Comparison of ENCODE assay signal across 8 mouse cellular contexts in genomic region chr5:96917596-96918258, GRCm38 (mm10).
DNase-seq lines count a peak whose midpoint lies in the region; ATAC-seq lines count a peak whose summit lies in the region.

No protein-coding gene starts in this region.

- no peaks in the 10 kb centered on the region for H3K27me3 ChIP-seq in forebrain, embryonic 16.5 days (replicated peaks; ENCODE audit: control insufficient read depth, insufficient read depth, low read length)
- H3K27me3 ChIP-seq in midbrain, embryonic 13.5 days: no peaks in the 10 kb centered on the region

- no peak overlapping the region for H3K27ac ChIP-seq in forebrain, embryonic 16.5 days (ENCODE audit: low read length)
- no peak overlapping the region for H3K27ac ChIP-seq in midbrain, embryonic 13.5 days

- peak; percentile 44 for DNase-seq in kidney, adult 9 months
- no peak for DNase-seq in kidney, adult 18-20 months
- DNase-seq in Muller cell, postnatal 12 days (ENCODE audit: inconsistent ontology term): peak; percentile 80
- peak; percentile 16 to 43 for DNase-seq in left cerebral cortex, adult 8-10 months (ENCODE audit: low spot score in 2 of 2)
- no peak for DNase-seq in urinary bladder, postnatal 14 days (ENCODE audit: low spot score)
- no peak for DNase-seq in adrenal gland, postnatal 14 days

- no peak overlapping the region for H3K9ac ChIP-seq in forebrain, embryonic 16.5 days (replicated peaks; ENCODE audit: low read depth, low read length)
- no peak overlapping the region for H3K9ac ChIP-seq in midbrain, embryonic 13.5 days (replicated peaks)

- WGBS in forebrain, embryonic 16.5 days: 38% methylated on average over 10 of the region's 10 CpGs
- WGBS in midbrain, embryonic 13.5 days: 69% methylated on average over 10 of the region's 10 CpGs

- no peaks in the 10 kb centered on the region; the same call in 1 of the 2 replicates for H3K4me1 ChIP-seq in forebrain, embryonic 16.5 days (replicated peaks; ENCODE audit: control insufficient read depth, insufficient read depth, low read length)
- H3K4me1 ChIP-seq in midbrain, embryonic 13.5 days (replicated peaks): peaks cover 4% of the 10 kb centered on the region; the same call in 1 of the 2 replicates

- no peaks in the 10 kb centered on the region for H3K36me3 ChIP-seq in forebrain, embryonic 16.5 days (ENCODE audit: control insufficient read depth, insufficient read depth)
- no peaks in the 10 kb centered on the region for H3K36me3 ChIP-seq in midbrain, embryonic 13.5 days

- no peaks in the 10 kb centered on the region for H3K9me3 ChIP-seq in forebrain, embryonic 16.5 days (ENCODE audit: control insufficient read depth, low read length)
- H3K9me3 ChIP-seq in midbrain, embryonic 13.5 days: no peaks in the 10 kb centered on the region

- peak; percentile 64; the same call in 1 of the 2 replicates for ATAC-seq in forebrain, embryonic 16.5 days
- 0 out of 2 replicates have a peak, but pooled peaks have one; percentile 37 for ATAC-seq in midbrain, embryonic 13.5 days

- H3K4me2 ChIP-seq in forebrain, embryonic 16.5 days (ENCODE audit: low read length): no peak overlapping the region
- H3K4me2 ChIP-seq in midbrain, embryonic 13.5 days (replicated peaks): no peak overlapping the region

- no peak overlapping the region for H3K4me3 ChIP-seq in forebrain, embryonic 16.5 days (replicated peaks; ENCODE audit: low read length)
- H3K4me3 ChIP-seq in midbrain, embryonic 13.5 days (replicated peaks): no peak overlapping the region

Comparison
In these comparisons a context has a peak if more than half of its experiments do, and no peak if none do; other contexts are left out.
1. DNase-seq: peak in kidney, adult 9 months (single experiment), Muller cell, postnatal 12 days (single experiment) and left cerebral cortex, adult 8-10 months (2 of 2); none in kidney, adult 18-20 months (single experiment), urinary bladder, postnatal 14 days (single experiment) and adrenal gland, postnatal 14 days (single experiment).